Mouse (Mus musculus) lung, embryonic 14.5 days (tissue): ENCODE measurements around the gene Pcsk4. TPM values are rescaled to one million over a fixed set of nuclear protein-coding genes. Genes with fewer than 3 reads are reported as not detected.

Experiments
- ATAC-seq: fragments of 200-750 bp; cut with Nextera tagmentation; 2 replicates; pipeline ENCODE4 v1.8.0; 2017; ENCODE audit warnings: mild to moderate bottlenecking, moderate TSS enrichment, moderate library complexity; ENCODE audit not compliant: insufficient read depth
- DNase-seq: peaks from one replicate; pipeline ENCODE4 v3.0.0-alpha.2; 2015
- H3K27ac ChIP-seq: fragments of 300-500 bp; sonication (generic); 2 replicates; pipeline ENCODE4 v1.5.1; 2014; ENCODE audit warnings: low read depth, mild to moderate bottlenecking, moderate library complexity
- H3K27me3 ChIP-seq: fragments of 300-500 bp; sonication (generic); 2 replicates; pipeline ENCODE4 v1.6.1; 2014; ENCODE audit warnings: low read length, control low read depth; ENCODE audit not compliant: insufficient read depth
- H3K36me3 ChIP-seq: fragments of 300-500 bp; sonication (generic); 2 replicates; pipeline ENCODE4 v1.6.1; 2014; ENCODE audit warnings: control low read depth; ENCODE audit not compliant: insufficient read depth
- H3K4me1 ChIP-seq: fragments of 300-500 bp; sonication (generic); 2 replicates; pipeline ENCODE4 v1.6.1; 2014; ENCODE audit warnings: antibody characterized with exemption, control low read depth; ENCODE audit not compliant: insufficient read depth
- H3K4me2 ChIP-seq: fragments of 300-500 bp; sonication (generic); 2 replicates; pipeline ENCODE4 v1.6.1; 2014; ENCODE audit warnings: mild to moderate bottlenecking
- H3K4me3 ChIP-seq: fragments of 300-500 bp; sonication (generic); 2 replicates; pipeline ENCODE4 v1.5.1; 2014; ENCODE audit warnings: low read depth, low read length
- H3K9ac ChIP-seq: fragments of 300-500 bp; sonication (generic); 2 replicates; pipeline ENCODE4 v1.6.1; 2014
- H3K9me3 ChIP-seq: fragments of 300-500 bp; sonication (generic); 2 replicates; pipeline ENCODE4 v1.6.1; 2016; ENCODE audit warnings: low read depth, low read length, control low read depth
- CTCF ChIP-seq: IDR thresholded peaks from 2 replicates; pipeline ENCODE4 v1.5.1; 2016; ENCODE audit warnings: antibody characterized with exemption, low read depth
- WGBS: fragments of 180-500 bp; shearing (Covaris S2); extraction: QIAGEN DNeasy Blood & Tissue Kit; methylation state at CpG from one replicate; pipeline ENCODE4 v1.1.7; 2014; 5-methylcytosine and 5-hydroxymethylcytosine counted together
- polyA plus RNA-seq: library from polyadenylated mRNA; unstranded; fragments of >200 nt; fragmentation: Nextera tagmentation; extraction: Ambion mirVana; gene quantifications from 2 replicates; pipeline ENCODE4 v1.2.1, GENCODE M21; 2014

The Pcsk4 gene
- polyA plus RNA-seq, 1 experiment from 2014 or later, result 4.2 TPM

GRCm38 (mm10) chr10:80342749-80343424 lies 13.6 kb upstream of the Pcsk4 start:
- no peak for TF ChIP-seq CTCF

GRCm38 (mm10) chr10:80342305-80342748 lies 13.0 kb upstream of the Pcsk4 start:
- H3K9ac ChIP-seq, result no peak overlapping the region; the same call in 1 of the 2 replicates
- no peak for TF ChIP-seq CTCF
- DNase-seq (no peak), ATAC-seq (peak; percentile 21)
- WGBS, result 2% methylated on average over 26 of the region's 26 CpGs
- peak overlapping the region; percentile 34 for H3K4me3 ChIP-seq
- no peak overlapping the region for H3K27ac ChIP-seq
- H3K36me3 ChIP-seq, result no peaks in the 10 kb centered on the region
- no peaks in the 10 kb centered on the region for H3K9me3 ChIP-seq
- H3K27me3 ChIP-seq, result peaks cover 69% of the 10 kb centered on the region
- H3K4me2 ChIP-seq, result peak overlapping the region; percentile 59
- H3K4me1 ChIP-seq, result peaks cover 7% of the 10 kb centered on the region; the same call in 1 of the 2 replicates

More at GRCm38 (mm10) chr10:80342749-80343424, 13.6 kb upstream of the Pcsk4 start:
- no peaks in the 10 kb centered on the region for H3K9me3 ChIP-seq
- DNase-seq, result peak; percentile 91
- 0 out of 2 replicates have a peak overlapping the region, but pooled peaks have one; percentile 12 for H3K27ac ChIP-seq
- H3K4me3 ChIP-seq, result peak overlapping the region; percentile 34
- WGBS, result 1% methylated on average over 32 of the region's 33 CpGs
- peaks cover 7% of the 10 kb centered on the region; the same call in 1 of the 2 replicates for H3K4me1 ChIP-seq
- H3K36me3 ChIP-seq, result no peaks in the 10 kb centered on the region
- peak overlapping the region; percentile 59 for H3K4me2 ChIP-seq
- H3K27me3 ChIP-seq, result peaks cover 74% of the 10 kb centered on the region
- peak; percentile 77 for ATAC-seq
- no peak overlapping the region for H3K9ac ChIP-seq

- Histone ChIP-seq H3K4me3 (peak overlapping the region; percentile 34), H3K27me3 (peaks cover 64% of the 10 kb centered on the region), H3K4me2 (peak overlapping the region; percentile 59), H3K9ac (no peak overlapping the region; the same call in 1 of the 2 replicates), H3K36me3 (no peaks in the 10 kb centered on the region), H3K4me1 (peaks cover 7% of the 10 kb centered on the region; the same call in 1 of the 2 replicates), H3K27ac (no peak overlapping the region), H3K9me3 (no peaks in the 10 kb centered on the region)
- ATAC-seq (no peak), DNase-seq (no peak)
- TF ChIP-seq CTCF, result no peak
- WGBS, result 3% methylated on average over 47 of the region's 47 CpGs
These were observed 12.4 kb upstream of the Pcsk4 start for GRCm38 (mm10) chr10:80341491-80342304.

- no peak overlapping the region for H3K4me2 ChIP-seq
- H3K4me3 ChIP-seq, result peak overlapping the region; percentile 34; the same call in 1 of the 2 replicates
- no peak for ATAC-seq
- peaks cover 7% of the 10 kb centered on the region; the same call in 1 of the 2 replicates for H3K4me1 ChIP-seq
- no peak overlapping the region for H3K9ac ChIP-seq
- H3K9me3 ChIP-seq, result no peaks in the 10 kb centered on the region
- no peak for DNase-seq
- WGBS, result 19% methylated on average over 21 of the region's 21 CpGs
- no peaks in the 10 kb centered on the region for H3K36me3 ChIP-seq
- H3K27ac ChIP-seq, result no peak overlapping the region
- H3K27me3 ChIP-seq, result peaks cover 58% of the 10 kb centered on the region
- TF ChIP-seq CTCF, result no peak
These were observed 11.7 kb upstream of the Pcsk4 start for GRCm38 (mm10) chr10:80341026-80341425.

- Histone ChIP-seq H3K9ac (peak overlapping the region; percentile 23; the same call in 1 of the 2 replicates), H3K27ac (no peak overlapping the region), H3K4me3 (no peak overlapping the region), H3K27me3 (peaks cover 49% of the 10 kb centered on the region), H3K9me3 (no peaks in the 10 kb centered on the region), H3K4me2 (no peak overlapping the region), H3K4me1 (peaks cover 7% of the 10 kb centered on the region; the same call in 1 of the 2 replicates), H3K36me3 (no peaks in the 10 kb centered on the region)
- peak; percentile 94 for DNase-seq
- 0 out of 2 replicates have a peak, but pooled peaks have one; percentile 4 for ATAC-seq
- TF ChIP-seq CTCF, result peak; percentile 97
- WGBS, result 20% methylated on average over 19 of the region's 19 CpGs
These were observed 10.8 kb upstream of the Pcsk4 start for GRCm38 (mm10) chr10:80339941-80340750.

- Histone ChIP-seq H3K4me2 (no peak overlapping the region), H3K27me3 (peaks cover 11% of the 10 kb centered on the region), H3K9ac (no peak overlapping the region), H3K27ac (no peak overlapping the region), H3K4me3 (no peak overlapping the region), H3K4me1 (no peaks in the 10 kb centered on the region), H3K36me3 (no peaks in the 10 kb centered on the region), H3K9me3 (no peaks in the 10 kb centered on the region)
- ATAC-seq, result no peak
- no peak for DNase-seq
- WGBS, result 89% methylated on average over 12 of the region's 12 CpGs
- TF ChIP-seq CTCF, result no peak
These were observed 7.0 kb upstream of the Pcsk4 start for GRCm38 (mm10) chr10:80336263-80336662.
